Mouse (Mus musculus): ENCODE measurements around the gene Acbd5. TPM values are rescaled to one million over a fixed set of nuclear protein-coding genes. Genes with fewer than 3 reads are reported as not detected.

Gene Acbd5
- 68.0 TPM for polyA plus RNA-seq (2015; fragmentation: Illumina TruSeq; extraction: RNeasy Lipid Tissue Mini Kit (QIAGEN cat#74804); ENCODE audit: low read depth, low replicate concordance)

GRCm38 (mm10) chr2:23067552-23068369, at the start of gene Acbd5:
TSS of gene Acbd5 (plus strand) at chr2:23068167.

GRCm38 (mm10) chr2:23040001-23040646, 27.8 kb upstream of the Acbd5 start, which contains the start of gene Abi1:
TSS of gene Abi1 (minus strand) at chr2:23040241.

DNA sequence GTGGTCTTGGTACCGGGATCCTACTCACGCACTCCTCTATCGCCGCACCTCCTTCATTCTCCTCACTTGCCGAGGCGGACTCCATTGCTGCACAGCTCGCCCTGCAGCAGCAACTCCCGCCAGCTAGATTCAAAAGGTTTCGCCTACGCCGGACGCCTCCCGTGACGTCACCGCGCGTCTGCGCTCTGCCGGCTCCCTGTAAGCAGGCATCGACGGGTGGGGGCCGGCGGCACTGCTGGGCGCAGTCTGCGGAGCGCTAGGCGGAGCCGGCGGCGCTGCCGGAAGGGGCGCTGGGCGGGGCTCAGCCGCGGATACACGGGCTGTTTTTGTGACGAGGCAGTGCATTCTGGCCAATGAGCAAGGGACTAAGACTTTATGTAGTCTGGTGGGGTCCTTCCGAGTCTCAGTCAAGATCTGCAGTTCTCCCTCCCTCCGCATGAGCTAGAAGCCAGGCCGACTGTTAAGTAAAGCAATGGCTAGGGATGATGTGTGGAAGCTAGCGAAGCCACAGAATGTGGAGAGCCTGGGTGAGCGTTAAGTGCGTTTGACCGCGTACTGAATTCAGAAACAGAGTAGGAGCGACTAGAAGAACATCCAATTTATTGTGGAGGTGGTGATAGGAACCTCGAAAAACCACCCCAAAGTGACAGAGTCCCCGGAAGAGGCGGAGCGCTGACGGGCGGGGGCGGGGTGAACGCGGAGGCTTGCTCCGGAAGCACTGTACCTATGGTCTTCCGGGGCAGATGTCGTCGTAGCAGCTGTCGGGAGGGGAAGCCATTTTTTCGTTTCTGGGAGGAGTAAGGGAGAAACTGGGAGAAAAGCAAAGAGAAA, 88.0 kb downstream of the Acbd5 start, which contains the start of the genes Mastl and Yme1l1:
TSS of gene Mastl (minus strand) at position 248 of the 831 bp plus-strand sequence.
TSS of gene Yme1l1 (plus strand) at position 593 of the 831 bp plus-strand sequence.

Other genes with a start within 250 kb of the Acbd5 start
- 12.6 TPM for gene Pdss1, start 172.6 kb upstream of the Acbd5 start, polyA plus RNA-seq (2015; fragmentation: Illumina TruSeq; extraction: RNeasy Lipid Tissue Mini Kit (QIAGEN cat#74804); ENCODE audit: low read depth, low replicate concordance)
- 128 TPM for gene Abi1, start 27.9 kb upstream of the Acbd5 start, polyA plus RNA-seq (2015; fragmentation: Illumina TruSeq; extraction: RNeasy Lipid Tissue Mini Kit (QIAGEN cat#74804); ENCODE audit: low read depth, low replicate concordance)
- gene Mastl, start 87.9 kb downstream of the Acbd5 start, polyA plus RNA-seq (2015; fragmentation: Illumina TruSeq; extraction: RNeasy Lipid Tissue Mini Kit (QIAGEN cat#74804); ENCODE audit: low read depth, low replicate concordance) = 0.52 TPM
- gene Yme1l1, start 88.2 kb downstream of the Acbd5 start, polyA plus RNA-seq (2015; fragmentation: Illumina TruSeq; extraction: RNeasy Lipid Tissue Mini Kit (QIAGEN cat#74804); ENCODE audit: low read depth, low replicate concordance) = 69.1 TPM
- gene 4931423N10Rik, start 139.3 kb downstream of the Acbd5 start, polyA plus RNA-seq (2015; fragmentation: Illumina TruSeq; extraction: RNeasy Lipid Tissue Mini Kit (QIAGEN cat#74804); ENCODE audit: low read depth, low replicate concordance) = 0.24 TPM